ENCODE assay signal across 24 mouse cellular contexts in genomic region chr13:33921041-33921440, GRCm38 (mm10). TPM values are rescaled to one million over a fixed set of nuclear protein-coding genes. Genes with fewer than 3 reads are reported as not detected.
"Had no signal": no experiment of that assay in that cellular context is flagged by ENCODE, and none has a peak within 500 bp of the region (broad histone marks: within the 10 kb centered on the region; RNA-seq: fewer than 3 reads in every experiment).

No protein-coding gene starts in this region.

- H3K27me3 ChIP-seq: liver, embryonic 13.5 days; neural tube, embryonic 12.5 days; neural tube, embryonic 15.5 days had no signal

- H3K9ac ChIP-seq: liver, embryonic 13.5 days; neural tube, embryonic 12.5 days; neural tube, embryonic 15.5 days had no signal

- H3K4me2 ChIP-seq: liver, embryonic 13.5 days; midbrain, embryonic 11.5 days; neural tube, embryonic 12.5 days; neural tube, embryonic 15.5 days had no signal

- H3K27ac ChIP-seq: kidney, postnatal 0 days; layer of hippocampus, adult 2 months; left cerebral cortex, adult 2 months; liver, embryonic 13.5 days; neural tube, embryonic 12.5 days; neural tube, embryonic 15.5 days had no signal

- H3K4me3 ChIP-seq: layer of hippocampus, adult 2 months; left cerebral cortex, adult 2 months; liver, embryonic 13.5 days; neural tube, embryonic 12.5 days; neural tube, embryonic 15.5 days had no signal

- DNase-seq: kidney, postnatal 25 days; layer of hippocampus, postnatal 36 days; liver, embryonic 13.5 days; lung, adult 2 months; lung, postnatal 14 days; lung, postnatal 4 days; midbrain, embryonic 14.5 days; right cerebral cortex, adult 18-20 months; right cerebral cortex, postnatal 25 days; thymus, adult 18-20 months; thymus, postnatal 36 days had no signal

- H3K9me3 ChIP-seq: liver, embryonic 13.5 days; neural tube, embryonic 12.5 days; neural tube, embryonic 15.5 days had no signal

- H3K4me1 ChIP-seq: liver, embryonic 13.5 days; neural tube, embryonic 12.5 days; neural tube, embryonic 15.5 days had no signal

RNA-seq across cellular contexts. Expression of gene Serpinb6c, which starts 15.5 kb away (rescaled TPM):
- polyA plus RNA-seq: kidney, embryonic 14.5 days; large intestine, adult 2 months; liver, adult 2 months; liver, embryonic 13.5 days; liver, embryonic 16.5 days; lung, adult 2 months; lung, embryonic 16.5 days; spleen, adult 2 months; stomach, embryonic 16.5 days had no signal
